11 mouse cellular contexts compared by ENCODE assay signal in the genomic region with DNA sequence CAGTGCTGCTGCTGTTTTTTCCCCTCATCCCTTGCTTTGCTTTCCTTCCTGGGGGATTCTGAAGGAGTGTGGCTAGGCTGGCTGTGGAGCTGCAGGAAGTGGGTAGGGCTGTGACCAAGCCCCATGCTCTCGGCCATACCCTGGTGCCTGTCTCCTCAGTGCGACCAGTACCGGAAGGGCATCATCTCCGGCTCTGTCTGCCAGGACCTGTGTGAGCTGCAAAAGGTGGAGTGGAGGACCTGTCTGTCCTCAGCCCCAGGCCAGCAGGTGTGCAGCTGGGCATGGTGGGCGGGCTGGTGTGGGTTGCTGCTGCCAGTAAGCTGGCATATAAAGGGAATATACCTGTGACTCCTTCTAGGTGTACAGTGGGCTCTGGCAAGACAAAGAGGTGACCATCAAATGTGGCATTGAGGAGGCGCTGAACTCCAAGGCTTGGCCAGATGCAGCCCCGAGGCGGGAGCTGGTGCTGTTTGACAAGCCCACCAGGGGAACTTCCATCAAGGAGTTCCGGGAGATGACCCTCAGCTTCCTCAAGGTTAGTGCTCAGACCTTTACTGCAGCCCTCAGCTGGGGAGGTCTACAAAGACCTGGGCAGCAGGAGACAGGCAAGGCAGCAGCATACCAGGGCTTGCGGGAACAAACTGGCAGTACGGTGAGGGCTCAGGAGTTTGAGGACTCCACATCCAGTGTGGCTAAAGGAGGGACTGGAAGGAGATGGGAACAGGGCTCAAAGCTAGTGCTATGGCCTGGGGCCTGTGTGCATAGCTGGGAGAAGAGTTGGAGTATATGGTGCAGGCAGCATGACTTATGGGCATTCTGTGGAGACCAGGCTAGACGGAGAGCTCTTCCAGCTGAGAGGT. TPM values are rescaled to one million over a fixed set of nuclear protein-coding genes. Genes with fewer than 3 reads are reported as not detected.
A peak's percentile ranks its signal among the peaks of the same experiment; 100 is the strongest.
DNase-seq lines count a peak whose midpoint lies in the region; ATAC-seq and TF ChIP-seq lines count a peak whose summit lies in the region.
"Had no signal": no experiment of that assay in that cellular context is flagged by ENCODE, and none has a peak within 500 bp of the region (broad histone marks: within the 10 kb centered on the region; RNA-seq: fewer than 3 reads in every experiment).

No protein-coding gene starts in this region.

- H3K4me2 ChIP-seq in heart, embryonic 15.5 days, result no peak overlapping the region
- no peak overlapping the region for H3K4me2 ChIP-seq in embryonic facial prominence, embryonic 13.5 days
- H3K4me2 ChIP-seq: embryonic facial prominence, embryonic 15.5 days had no signal

- TF ChIP-seq CTCF in E14TG2a.4 (conservative IDR thresholded peaks at IDR 0.05; ENCODE audit: low read length), result no peak

- H3K36me3 ChIP-seq in heart, embryonic 15.5 days, result peaks cover 31% of the 10 kb centered on the region
- H3K36me3 ChIP-seq in E14TG2a.4 (ENCODE audit: insufficient read depth, low read length), result peaks cover 78% of the 10 kb centered on the region
- H3K36me3 ChIP-seq in embryonic facial prominence, embryonic 13.5 days, result peaks cover 60% of the 10 kb centered on the region

- H3K27me3 ChIP-seq in heart, embryonic 15.5 days, result no peaks in the 10 kb centered on the region
- no peaks in the 10 kb centered on the region for H3K27me3 ChIP-seq in E14TG2a.4 (ENCODE audit: insufficient read depth, low read length)
- no peaks in the 10 kb centered on the region for H3K27me3 ChIP-seq in embryonic facial prominence, embryonic 13.5 days
- H3K27me3 ChIP-seq: embryonic facial prominence, embryonic 15.5 days had no signal

- H3K9me3 ChIP-seq in heart, embryonic 15.5 days (replicated peaks), result no peaks in the 10 kb centered on the region
- no peaks in the 10 kb centered on the region for H3K9me3 ChIP-seq in E14TG2a.4 (ENCODE audit: low read length)
- no peaks in the 10 kb centered on the region for H3K9me3 ChIP-seq in embryonic facial prominence, embryonic 13.5 days
- H3K9me3 ChIP-seq: embryonic facial prominence, embryonic 15.5 days had no signal

- no peak; the same call in 1 of the 2 replicates for ATAC-seq in heart, embryonic 15.5 days (replicated peaks; ENCODE audit: insufficient number of reproducible peaks, insufficient read depth, low FRiP score, low read depth)
- no peak for ATAC-seq in embryonic facial prominence, embryonic 13.5 days (ENCODE audit: insufficient number of reproducible peaks, insufficient read depth, low FRiP score, low TSS enrichment, low read depth)

- peaks cover 32% of the 10 kb centered on the region for H3K4me1 ChIP-seq in heart, embryonic 15.5 days (replicated peaks)
- H3K4me1 ChIP-seq in E14TG2a.4 (replicated peaks; ENCODE audit: low read depth, low read length), result peaks cover 67% of the 10 kb centered on the region
- H3K4me1 ChIP-seq in embryonic facial prominence, embryonic 13.5 days, result peaks cover 28% of the 10 kb centered on the region

- DNase-seq in heart, adult 9 months (ENCODE audit: low spot score in 2 of 2), result no peak
- peak; percentile 34 to 61 for DNase-seq in lung, postnatal 4 days
- no peak for DNase-seq in right cerebral cortex, postnatal 4 days
- no peak for DNase-seq in retina, postnatal 1 day
- no peak for DNase-seq in left cerebral cortex, adult 18-20 months (ENCODE audit: low spot score in 2 of 2)

- H3K9ac ChIP-seq in heart, embryonic 15.5 days, result no peak overlapping the region
- 0 out of 2 replicates have a peak overlapping the region, but pooled peaks have one; percentile 11 for H3K9ac ChIP-seq in embryonic facial prominence, embryonic 13.5 days
- H3K9ac ChIP-seq: embryonic facial prominence, embryonic 15.5 days had no signal

- WGBS in heart, embryonic 15.5 days, result 59% methylated on average over 12 of the region's 12 CpGs
- WGBS in embryonic facial prominence, embryonic 13.5 days, result 58% methylated on average over 12 of the region's 12 CpGs

- no peak overlapping the region for H3K4me3 ChIP-seq in heart, embryonic 15.5 days
- 0 out of 2 replicates have a peak overlapping the region, but pooled peaks have one; percentile 7 for H3K4me3 ChIP-seq in E14TG2a.4 (replicated peaks; ENCODE audit: low read length)
- no peak overlapping the region for H3K4me3 ChIP-seq in embryonic facial prominence, embryonic 13.5 days
- H3K4me3 ChIP-seq: embryonic facial prominence, embryonic 15.5 days had no signal

- H3K27ac ChIP-seq in heart, embryonic 15.5 days, result 0 out of 2 replicates have a peak overlapping the region, but pooled peaks have one; percentile 9
- 0 out of 2 replicates have a peak overlapping the region, but pooled peaks have one; percentile 16 for H3K27ac ChIP-seq in embryonic facial prominence, embryonic 13.5 days
- H3K27ac ChIP-seq: embryonic facial prominence, embryonic 15.5 days; macrophage had no signal

RNA-seq across cellular contexts. Expression of a gene that starts 6.6 kb away (rescaled TPM):
- polyA plus RNA-seq in heart, embryonic 15.5 days (2015; fragmentation: Nextera tagmentation; extraction: Ambion mirVana), result 12.2 and 18.0 TPM in 2 replicates
- polyA plus RNA-seq in embryonic facial prominence, embryonic 13.5 days (2015; fragmentation: Nextera tagmentation; extraction: Ambion mirVana), result 65.6 and 66.6 TPM in 2 replicates
- total RNA-seq in left cerebral cortex, adult 18-20 months (2021), result 10 to 100 TPM; 74.1 to 77.2 TPM
- polyA plus RNA-seq: macrophage had no signal

RNA-seq across cellular contexts. Expression of a gene that starts 30.6 kb away (rescaled TPM):
- polyA plus RNA-seq in heart, embryonic 15.5 days (2015; fragmentation: Nextera tagmentation; extraction: Ambion mirVana), result 19.9 and 26.3 TPM in 2 replicates
- polyA plus RNA-seq in embryonic facial prominence, embryonic 13.5 days (2015; fragmentation: Nextera tagmentation; extraction: Ambion mirVana), result 23.4 and 25.2 TPM in 2 replicates
- 1 to 10 TPM; 1.6 to 2.5 TPM for total RNA-seq in left cerebral cortex, adult 18-20 months (2021)

RNA-seq across cellular contexts. Expression of a gene that starts 36.2 kb away (rescaled TPM):
- polyA plus RNA-seq in heart, embryonic 15.5 days (2015; fragmentation: Nextera tagmentation; extraction: Ambion mirVana), result not detected in 2 replicates
- polyA plus RNA-seq in embryonic facial prominence, embryonic 13.5 days (2015; fragmentation: Nextera tagmentation; extraction: Ambion mirVana), result not detected in 2 replicates
- not detected for total RNA-seq in left cerebral cortex, adult 18-20 months (2021)
- total RNA-seq: heart, adult 8-10 months had no signal
- polyA plus RNA-seq: embryonic facial prominence, embryonic 15.5 days; macrophage had no signal

RNA-seq across cellular contexts. Expression of a gene that starts 48.4 kb away (rescaled TPM):
- polyA plus RNA-seq in heart, embryonic 15.5 days (2015; fragmentation: Nextera tagmentation; extraction: Ambion mirVana), result not detected in 2 replicates
- polyA plus RNA-seq in embryonic facial prominence, embryonic 13.5 days (2015; fragmentation: Nextera tagmentation; extraction: Ambion mirVana), result not detected in 2 replicates
- total RNA-seq in left cerebral cortex, adult 18-20 months (2021), result not detected
- total RNA-seq: heart, adult 8-10 months had no signal
- polyA plus RNA-seq: embryonic facial prominence, embryonic 15.5 days had no signal

RNA-seq across cellular contexts. Expression of a gene that starts 55.0 kb away (rescaled TPM):
- 159 and 197 TPM in 2 replicates for polyA plus RNA-seq in heart, embryonic 15.5 days (2015; fragmentation: Nextera tagmentation; extraction: Ambion mirVana)
- polyA plus RNA-seq in embryonic facial prominence, embryonic 13.5 days (2015; fragmentation: Nextera tagmentation; extraction: Ambion mirVana), result 88.5 and 92.7 TPM in 2 replicates
- total RNA-seq in left cerebral cortex, adult 18-20 months (2021), result 10 to 100 TPM; 65.1 to 72.0 TPM

Comparison
In these comparisons a context has a peak if more than half of its experiments do, and no peak if none do; other contexts are left out.
1. DNase-seq: peak in lung, postnatal 4 days (2 of 2); none in heart, adult 9 months (0 of 2), right cerebral cortex, postnatal 4 days (single experiment), retina, postnatal 1 day (single experiment) and left cerebral cortex, adult 18-20 months (0 of 2).